Mouse (Mus musculus) midbrain, embryonic 14.5 days (tissue): ENCODE measurements around the gene Numa1. TPM values are rescaled to one million over a fixed set of nuclear protein-coding genes. Genes with fewer than 3 reads are reported as not detected.
A peak's percentile ranks its signal among the peaks of the same experiment; 100 is the strongest.
"Not testable (repeated sequence)": the region's sequence is repeated elsewhere in the genome, so short reads cannot be mapped to it uniquely, and the experiment has no call there.

Source experiments
- ATAC-seq: fragments of 200-750 bp; cut with Nextera tagmentation; 2 replicates; pipeline ENCODE4 v1.8.0; 2017; ENCODE audit warnings: moderate number of reproducible peaks, moderate library complexity; ENCODE audit not compliant: low FRiP score, low TSS enrichment
- DNase-seq: peaks from one replicate; pipeline ENCODE4 v3.0.0-alpha.2; 2015
- H3K27ac ChIP-seq: fragments of 300-500 bp; sonication (generic); replicated peaks from 2 replicates; pipeline ENCODE4 v1.5.1; 2014; ENCODE audit warnings: mild to moderate bottlenecking, low read depth, low read length, moderate library complexity
- H3K27me3 ChIP-seq: fragments of 300-500 bp; sonication (generic); 2 replicates; pipeline ENCODE4 v1.6.1; 2014; ENCODE audit warnings: low read length, control low read depth, mixed read lengths; ENCODE audit not compliant: control insufficient read depth, insufficient read depth
- H3K36me3 ChIP-seq: fragments of 300-500 bp; sonication (generic); 2 replicates; pipeline ENCODE4 v1.6.1; 2014; ENCODE audit warnings: low read length, control low read depth; ENCODE audit not compliant: control insufficient read depth, insufficient read depth
- H3K4me1 ChIP-seq: fragments of 300-500 bp; sonication (generic); 2 replicates; pipeline ENCODE4 v1.6.1; 2014; ENCODE audit warnings: mild to moderate bottlenecking, antibody characterized with exemption, low read length, control low read depth; ENCODE audit not compliant: control insufficient read depth, insufficient read depth
- H3K4me2 ChIP-seq: fragments of 300-500 bp; sonication (generic); 2 replicates; pipeline ENCODE4 v1.6.1; 2014; ENCODE audit warnings: mild to moderate bottlenecking, low read length, moderate library complexity
- H3K4me3 ChIP-seq: fragments of 300-500 bp; sonication (generic); replicated peaks from 2 replicates; pipeline ENCODE4 v1.5.1; 2014; ENCODE audit warnings: low read depth, low read length
- H3K9ac ChIP-seq: fragments of 300-500 bp; sonication (generic); replicated peaks from 2 replicates; pipeline ENCODE4 v1.6.1; 2014; ENCODE audit warnings: mild to moderate bottlenecking, low read length, moderate library complexity
- H3K9me3 ChIP-seq: fragments of 300-500 bp; sonication (generic); 2 replicates; pipeline ENCODE4 v1.6.1; 2016; ENCODE audit warnings: low read length, control low read depth, mixed read lengths; ENCODE audit not compliant: control insufficient read depth
- WGBS: fragments of 180-500 bp; shearing (Covaris S2); extraction: QIAGEN DNeasy Blood & Tissue Kit; methylation state at CpG from one replicate; pipeline ENCODE4 v1.1.7; 2014; 5-methylcytosine and 5-hydroxymethylcytosine counted together
- polyA plus RNA-seq: library from polyadenylated mRNA; unstranded; fragments of >200 nt; fragmentation: Nextera tagmentation; extraction: Ambion mirVana; gene quantifications from 2 replicates; pipeline ENCODE4 v1.2.1, GENCODE M21; 2014

The Numa1 gene
- polyA plus RNA-seq, 1 experiment from 2014 or later, result 73.6 TPM

DNA sequence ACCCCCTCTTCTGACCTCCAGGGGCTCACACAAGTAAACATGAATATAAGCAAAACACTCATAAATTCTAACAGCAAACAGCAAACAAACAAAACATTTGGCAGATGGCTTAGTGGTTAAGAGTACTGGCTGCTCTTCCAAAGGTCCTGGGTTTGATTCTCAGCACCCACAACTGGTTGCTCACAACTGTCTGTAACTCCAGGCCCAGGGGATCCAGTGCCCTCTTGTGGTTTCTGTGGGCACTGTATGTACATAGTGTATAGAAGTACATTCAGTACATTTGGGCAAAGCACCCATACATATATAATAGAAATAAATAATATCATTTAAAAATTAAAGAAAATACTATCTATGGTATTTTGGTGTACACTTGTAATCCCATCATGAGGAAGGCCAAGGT is 31.1 kb upstream of the Numa1 start:
- DNase-seq (no peak), ATAC-seq (no peak)
- H3K4me3 ChIP-seq, result no peak overlapping the region
- H3K27ac ChIP-seq, result no peak overlapping the region
- no peak overlapping the region for H3K4me2 ChIP-seq
- no peaks in the 10 kb centered on the region for H3K9me3 ChIP-seq
- H3K36me3 ChIP-seq, result no peaks in the 10 kb centered on the region
- no peak overlapping the region for H3K9ac ChIP-seq
- 0 out of 2 replicates have a peak, but pooled peaks cover 13% of the 10 kb centered on the region for H3K4me1 ChIP-seq
- no peaks in the 10 kb centered on the region for H3K27me3 ChIP-seq

DNA sequence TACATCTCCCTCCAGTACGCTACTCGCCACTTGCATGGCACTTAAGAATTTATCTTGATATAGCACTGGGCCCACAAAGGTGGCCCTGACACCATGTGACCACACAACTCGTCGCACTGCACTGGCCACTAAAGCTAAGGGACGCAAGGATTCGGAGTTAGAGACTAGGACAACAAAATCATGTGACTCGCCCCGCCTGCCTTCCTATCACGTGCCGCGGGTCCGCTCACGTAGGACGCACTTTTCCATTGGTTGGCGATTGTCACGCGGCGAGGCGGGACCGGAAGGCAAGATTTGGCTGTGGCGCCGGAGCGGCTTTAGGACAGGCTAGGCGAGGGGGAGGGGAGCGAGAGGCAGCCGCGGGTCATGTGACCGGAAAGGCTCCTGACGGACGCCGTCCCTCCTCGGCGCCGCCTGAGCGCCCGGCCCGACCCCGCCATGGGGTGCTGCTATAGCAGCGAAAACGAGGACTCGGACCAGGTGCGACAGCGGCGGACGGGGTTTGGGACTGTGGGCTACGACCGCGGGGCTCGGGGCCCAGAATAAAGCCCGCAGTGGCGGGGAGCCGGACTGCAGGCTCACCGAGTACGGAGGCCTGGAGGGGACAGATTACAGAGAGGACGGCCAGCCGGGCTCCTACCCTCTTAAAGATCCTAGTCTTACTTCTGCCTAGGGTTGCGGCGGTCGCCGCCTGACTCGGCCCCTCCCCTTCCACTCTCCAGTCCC is 28.2 kb upstream of the Numa1 start, which contains the start of gene Lamtor1:
Gene Lamtor1 (plus strand): TSS at position 344 of the 726 bp plus-strand sequence.
- ATAC-seq (peak; percentile 99), DNase-seq (peak; percentile 100)
- under 1% methylated on average over 58 of the region's 61 CpGs for WGBS
- Histone ChIP-seq H3K36me3 (peaks cover 12% of the 10 kb centered on the region), H3K4me3 (peak within 1 kb of the TSS; percentile 79), H3K9me3 (no peaks in the 10 kb centered on the region), H3K4me1 (0 out of 2 replicates have a peak, but pooled peaks cover 13% of the 10 kb centered on the region), H3K9ac (peak within 1 kb of the TSS; percentile 88), H3K4me2 (peak within 1 kb of the TSS; percentile 83), H3K27ac (peak within 1 kb of the TSS; percentile 96), H3K27me3 (no peaks in the 10 kb centered on the region)

DNA sequence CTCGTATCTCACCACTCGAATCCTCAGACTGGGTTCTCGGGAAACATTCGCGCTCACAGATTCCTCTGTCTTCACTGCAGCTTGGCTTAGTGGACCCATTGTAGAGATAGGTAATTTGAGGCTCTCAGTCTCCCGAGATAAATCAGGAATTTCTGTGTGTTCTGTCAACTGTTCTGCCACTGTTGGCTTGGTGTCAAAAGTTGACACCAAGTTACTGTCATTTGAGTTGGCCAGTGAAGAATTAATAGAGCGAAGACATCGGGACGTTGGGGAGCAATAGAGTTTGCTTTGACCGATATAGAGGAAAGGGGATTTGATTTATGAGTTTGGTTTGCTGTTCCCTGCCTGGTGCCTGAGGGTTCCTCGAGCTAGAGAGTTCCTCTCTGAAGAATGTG is 27.6 kb upstream of the Numa1 start, which contains the start of gene Tomt:
Gene Tomt (minus strand): TSS at position 73 of the 395 bp plus-strand sequence.
- H3K9me3 ChIP-seq, result no peaks in the 10 kb centered on the region
- DNase-seq (no peak), ATAC-seq (no peak)
- no peaks in the 10 kb centered on the region for H3K27me3 ChIP-seq
- H3K36me3 ChIP-seq, result peaks cover 17% of the 10 kb centered on the region
- H3K4me3 ChIP-seq, result peak within 1 kb of the TSS; percentile 79
- WGBS, result 21% methylated on average over 11 of the region's 11 CpGs
- H3K9ac ChIP-seq, result peak within 1 kb of the TSS; percentile 88
- H3K4me1 ChIP-seq, result 0 out of 2 replicates have a peak, but pooled peaks cover 13% of the 10 kb centered on the region
- peak within 1 kb of the TSS; percentile 96 for H3K27ac ChIP-seq
- peak within 1 kb of the TSS; percentile 83 for H3K4me2 ChIP-seq

DNA sequence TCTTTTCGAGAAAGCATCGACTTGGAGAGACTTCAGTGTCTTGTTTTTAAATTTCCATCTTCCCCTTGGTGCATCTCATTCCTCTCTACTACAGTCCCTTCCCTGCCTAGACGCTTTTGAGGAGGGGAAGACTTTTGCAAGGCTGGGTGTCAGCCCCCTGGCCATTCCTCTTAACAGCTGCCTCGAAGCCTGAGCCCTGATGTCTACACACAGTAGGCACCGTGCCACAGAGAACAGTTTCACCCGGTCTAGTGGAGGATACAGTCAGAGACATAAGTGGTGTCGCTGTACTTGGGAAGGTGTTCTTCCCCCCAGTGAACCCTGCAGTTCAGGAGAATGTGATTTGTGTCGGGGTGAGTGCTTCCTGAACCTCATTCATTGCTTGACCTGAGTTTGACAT is 27.2 kb upstream of the Numa1 start:
- H3K4me2 ChIP-seq, result peak overlapping the region; percentile 67
- H3K4me3 ChIP-seq, result peak overlapping the region; percentile 79
- DNase-seq (no peak), ATAC-seq (no peak)
- H3K9ac ChIP-seq, result 0 out of 2 replicates have a peak overlapping the region, but pooled peaks have one; percentile 88
- no peak overlapping the region for H3K27ac ChIP-seq
- H3K9me3 ChIP-seq, result no peaks in the 10 kb centered on the region
- H3K36me3 ChIP-seq, result peaks cover 21% of the 10 kb centered on the region
- WGBS, result 83% methylated on average over 8 of the region's 8 CpGs
- H3K27me3 ChIP-seq, result no peaks in the 10 kb centered on the region
- H3K4me1 ChIP-seq, result 0 out of 2 replicates have a peak, but pooled peaks cover 13% of the 10 kb centered on the region

DNA sequence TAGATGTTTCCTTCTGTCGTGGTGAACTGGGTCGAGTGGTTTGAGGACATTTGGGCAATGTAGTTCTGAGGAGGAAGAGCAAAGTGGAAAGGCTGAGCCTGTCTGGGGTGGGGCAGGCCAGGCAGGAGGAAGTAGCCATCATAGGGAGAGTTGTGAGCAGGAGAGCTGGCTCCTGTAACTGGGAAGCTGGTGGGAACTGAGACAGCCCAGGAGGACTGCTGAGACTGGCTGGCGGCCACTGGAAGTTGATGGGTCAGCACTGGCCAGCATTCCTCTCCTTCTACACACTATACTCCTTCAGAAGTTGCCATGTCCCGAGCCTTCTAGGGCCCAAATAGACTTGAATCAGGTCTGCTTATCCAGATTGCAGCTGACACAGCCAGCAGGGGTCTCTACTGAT is 25.5 kb upstream of the Numa1 start:
- ATAC-seq (no peak), DNase-seq (no peak)
- no peak overlapping the region for H3K4me3 ChIP-seq
- WGBS, result 82% methylated on average over 4 of the region's 4 CpGs
- H3K4me2 ChIP-seq, result no peak overlapping the region
- no peak overlapping the region; the same call in 1 of the 2 replicates for H3K9ac ChIP-seq
- H3K27ac ChIP-seq, result no peak overlapping the region
- H3K4me1 ChIP-seq, result 0 out of 2 replicates have a peak, but pooled peaks cover 13% of the 10 kb centered on the region
- H3K36me3 ChIP-seq, result peaks cover 38% of the 10 kb centered on the region
- no peaks in the 10 kb centered on the region for H3K27me3 ChIP-seq
- no peaks in the 10 kb centered on the region for H3K9me3 ChIP-seq

DNA sequence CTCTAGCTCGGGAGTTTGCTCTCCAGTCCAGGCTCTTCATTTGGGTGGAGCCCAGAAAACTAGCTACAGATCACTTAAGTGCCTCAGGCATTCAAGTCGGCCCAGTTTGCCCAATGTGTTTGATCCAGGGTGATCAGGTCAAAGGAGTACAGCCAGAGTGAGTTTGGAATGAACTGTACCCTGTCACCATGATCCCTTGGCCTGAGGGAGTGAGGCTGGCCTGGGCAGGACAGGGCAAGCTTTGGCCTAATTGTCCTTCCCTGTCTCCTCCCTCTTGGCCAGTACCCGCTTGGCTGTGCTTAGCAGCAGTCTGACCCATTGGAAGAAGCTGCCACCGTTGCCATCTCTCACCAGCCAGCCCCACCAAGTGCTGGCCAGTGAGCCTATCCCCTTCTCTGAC is 23.8 kb upstream of the Numa1 start:
- Histone ChIP-seq H3K27ac (no peak overlapping the region), H3K36me3 (peaks cover 45% of the 10 kb centered on the region), H3K9ac (no peak overlapping the region), H3K9me3 (no peaks in the 10 kb centered on the region), H3K4me1 (0 out of 2 replicates have a peak, but pooled peaks cover 10% of the 10 kb centered on the region), H3K27me3 (no peaks in the 10 kb centered on the region), H3K4me3 (no peak overlapping the region), H3K4me2 (no peak overlapping the region)
- 90% methylated on average over 4 of the region's 4 CpGs for WGBS
- ATAC-seq, result no peak
- no peak for DNase-seq

DNA sequence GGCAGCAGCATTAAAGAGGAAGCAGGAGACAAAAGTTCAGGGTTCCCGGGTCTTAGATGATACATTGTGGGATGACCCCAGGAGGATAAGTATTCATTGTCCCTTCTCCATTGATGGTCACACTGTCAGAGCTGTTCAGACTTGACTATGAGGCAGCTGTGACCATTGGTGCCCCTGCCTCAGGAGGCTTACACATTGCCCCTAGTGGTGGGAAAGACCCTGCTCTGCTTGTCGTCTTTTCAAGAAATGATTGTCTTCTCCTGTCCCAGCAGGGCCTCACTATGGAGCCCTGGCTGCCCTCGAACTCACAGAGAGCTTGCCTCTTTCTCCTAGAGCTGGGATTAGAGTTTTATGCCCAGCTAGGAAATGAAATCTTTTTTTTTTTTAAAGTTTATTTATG is 21.9 kb upstream of the Numa1 start:
- H3K4me3 ChIP-seq, result no peak overlapping the region
- no peaks in the 10 kb centered on the region for H3K9me3 ChIP-seq
- WGBS, result 57% methylated on average over 3 of the region's 3 CpGs
- H3K4me1 ChIP-seq, result no peaks in the 10 kb centered on the region
- DNase-seq, result no peak
- ATAC-seq, result no peak
- no peak overlapping the region for H3K4me2 ChIP-seq
- H3K27me3 ChIP-seq, result no peaks in the 10 kb centered on the region
- H3K9ac ChIP-seq, result no peak overlapping the region
- H3K27ac ChIP-seq, result no peak overlapping the region
- peaks cover 45% of the 10 kb centered on the region for H3K36me3 ChIP-seq

DNA sequence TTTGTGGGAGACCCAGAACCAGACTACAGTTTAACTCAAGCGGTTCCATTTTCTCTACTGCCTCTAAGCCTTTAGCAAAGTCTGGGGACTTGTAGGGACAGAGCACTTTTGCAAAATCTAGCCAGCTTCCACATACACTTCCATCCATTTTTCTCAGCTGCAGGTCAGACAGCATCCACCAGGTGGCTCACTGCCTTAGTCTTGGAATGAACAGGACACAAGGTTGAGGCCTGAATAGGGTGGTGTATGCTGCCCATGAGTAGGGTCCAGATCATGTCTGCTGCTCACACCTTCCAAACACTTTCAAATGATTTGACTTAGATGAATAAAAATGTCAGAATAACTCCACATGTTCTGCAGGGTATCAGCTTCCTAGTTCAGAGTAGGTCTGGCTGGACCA is 15.8 kb upstream of the Numa1 start:
- 15% methylated on average over 1 of the region's 1 CpGs for WGBS
- DNase-seq, result peak; percentile 85
- no peak overlapping the region for H3K9ac ChIP-seq
- no peaks in the 10 kb centered on the region for H3K9me3 ChIP-seq
- H3K4me1 ChIP-seq, result no peaks in the 10 kb centered on the region
- H3K36me3 ChIP-seq, result peaks cover 10% of the 10 kb centered on the region
- no peaks in the 10 kb centered on the region for H3K27me3 ChIP-seq
- no peak overlapping the region for H3K4me3 ChIP-seq
- no peak overlapping the region for H3K27ac ChIP-seq
- ATAC-seq, result peak; percentile 57; the same call in 1 of the 2 replicates
- no peak overlapping the region for H3K4me2 ChIP-seq

DNA sequence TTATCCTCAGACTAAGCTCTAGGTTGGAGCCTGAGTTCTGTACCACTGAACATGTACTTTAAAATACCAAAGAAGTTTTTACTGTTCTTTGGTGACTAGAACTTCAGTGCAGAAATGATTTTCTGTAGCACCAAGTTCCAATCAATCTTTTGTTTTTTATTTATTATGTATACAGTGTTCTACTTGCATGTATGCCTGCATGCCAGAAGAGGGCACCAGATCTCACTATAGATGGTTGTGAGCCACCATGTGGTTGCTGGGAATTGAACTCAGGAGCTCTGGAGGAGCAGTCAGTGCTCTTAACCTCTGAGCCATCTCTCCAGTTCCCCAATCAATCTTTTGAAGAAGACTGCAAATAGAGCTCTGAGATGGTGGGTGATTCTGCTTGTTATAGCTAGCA is 8.0 kb upstream of the Numa1 start:
- H3K9me3 ChIP-seq, H3K36me3 ChIP-seq, H3K27me3 ChIP-seq, ATAC-seq, H3K4me1 ChIP-seq, H3K4me3 ChIP-seq, DNase-seq, H3K4me2 ChIP-seq, H3K9ac ChIP-seq, H3K27ac ChIP-seq: not testable (repeated sequence)
